Mouse (Mus musculus) embryonic facial prominence, embryonic 15.5 days (tissue): ENCODE results near the gene Mdc1. TPM values are rescaled to one million over a fixed set of nuclear protein-coding genes. Genes with fewer than 3 reads are reported as not detected.
A peak's percentile ranks its signal among the peaks of the same experiment; 100 is the strongest.
"Not testable (repeated sequence)": the region's sequence is repeated elsewhere in the genome, so short reads cannot be mapped to it uniquely, and the experiment has no call there.

Source experiments
- ATAC-seq: fragments of 200-750 bp; cut with Nextera tagmentation; 2 replicates; pipeline ENCODE4 v1.8.0; 2017; ENCODE audit warnings: low read depth, moderate TSS enrichment; ENCODE audit not compliant: insufficient number of reproducible peaks, low FRiP score, low TSS enrichment
- H3K27ac ChIP-seq: fragments of 300-500 bp; sonication (generic); replicated peaks from 2 replicates; pipeline ENCODE4 v1.5.1; 2015; ENCODE audit warnings: mild to moderate bottlenecking, inconsistent platforms
- H3K27me3 ChIP-seq: fragments of 300-500 bp; sonication (generic); 2 replicates; pipeline ENCODE4 v1.6.1; 2015; ENCODE audit warnings: inconsistent platforms
- H3K36me3 ChIP-seq: fragments of 300-500 bp; sonication (generic); 2 replicates; pipeline ENCODE4 v1.6.1; 2015; ENCODE audit warnings: mild to moderate bottlenecking, inconsistent platforms
- H3K4me1 ChIP-seq: fragments of 300-500 bp; sonication (generic); 2 replicates; pipeline ENCODE4 v1.6.1; 2015; ENCODE audit warnings: inconsistent platforms
- H3K4me2 ChIP-seq: fragments of 300-500 bp; sonication (generic); replicated peaks from 2 replicates; pipeline ENCODE4 v1.6.1; 2015; ENCODE audit warnings: mild to moderate bottlenecking, inconsistent platforms
- H3K4me3 ChIP-seq: fragments of 300-500 bp; sonication (generic); replicated peaks from 2 replicates; pipeline ENCODE4 v1.5.1; 2015; ENCODE audit warnings: mild to moderate bottlenecking, inconsistent platforms
- H3K9ac ChIP-seq: fragments of 300-500 bp; sonication (generic); 2 replicates; pipeline ENCODE4 v1.6.1; 2015; ENCODE audit warnings: inconsistent platforms
- H3K9me3 ChIP-seq: fragments of 300-500 bp; sonication (generic); replicated peaks from 2 replicates; pipeline ENCODE4 v1.6.1; 2016; ENCODE audit warnings: inconsistent platforms
- WGBS: fragments of 180-500 bp; shearing (Covaris S2); methylation state at CpG from one replicate; pipeline ENCODE4 v1.1.7; 2015; 5-methylcytosine and 5-hydroxymethylcytosine counted together
- polyA plus RNA-seq: library from polyadenylated mRNA; unstranded; fragments of >200 nt; fragmentation: Nextera tagmentation; extraction: Ambion mirVana; gene quantifications from 2 replicates; pipeline ENCODE4 v1.2.1, GENCODE M21; 2015

Gene Mdc1
- polyA plus RNA-seq, 1 experiment from 2014 or later, result 16.1 TPM

DNA sequence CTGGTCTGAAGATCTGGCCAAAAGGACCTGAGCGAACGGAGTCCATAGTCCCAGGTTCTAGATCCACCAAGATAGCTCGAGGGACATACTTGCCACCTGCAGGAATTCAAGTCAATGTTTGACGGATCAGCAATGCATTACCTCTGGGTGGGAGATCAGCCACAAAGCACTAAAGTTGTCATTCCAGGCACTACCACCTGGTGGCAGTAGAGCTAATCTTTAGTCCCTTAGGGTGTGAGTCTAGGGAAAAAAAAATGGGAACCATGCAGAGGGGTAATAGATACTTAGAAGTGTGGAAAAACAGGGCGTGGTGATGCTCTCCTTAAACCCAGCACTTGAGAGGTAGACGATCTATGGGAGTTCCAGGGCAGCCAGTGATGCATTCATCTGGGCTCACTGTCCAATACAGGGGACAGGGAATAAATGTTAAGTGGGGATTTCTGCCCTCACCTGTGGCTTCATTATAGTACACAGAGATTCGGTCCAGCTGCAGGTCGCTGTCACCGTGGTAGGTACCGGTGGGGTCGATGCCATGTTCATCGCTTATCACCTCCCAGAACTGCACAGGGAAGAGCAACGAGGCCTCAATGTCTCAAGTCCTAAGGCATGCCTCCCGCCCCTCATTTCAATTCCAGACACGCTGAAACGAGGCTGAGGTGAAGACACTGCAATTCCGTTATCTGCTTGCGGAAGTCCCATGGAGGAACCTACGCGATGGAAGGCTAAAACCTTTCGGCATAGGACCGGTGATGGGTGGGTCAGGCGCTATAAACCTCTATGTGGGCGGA lies 4.9 kb upstream of the Mdc1 start:
- H3K4me3 ChIP-seq, result peak overlapping the region; percentile 81
- no peaks in the 10 kb centered on the region for H3K9me3 ChIP-seq
- H3K4me2 ChIP-seq, result peak overlapping the region; percentile 76
- peaks cover 47% of the 10 kb centered on the region for H3K36me3 ChIP-seq
- peaks cover 33% of the 10 kb centered on the region for H3K4me1 ChIP-seq
- H3K9ac ChIP-seq, result peak overlapping the region; percentile 94
- H3K27me3 ChIP-seq, result no peaks in the 10 kb centered on the region
- peak overlapping the region; percentile 94 for H3K27ac ChIP-seq
- no peak for ATAC-seq
- WGBS, result 5% methylated on average over 24 of the region's 24 CpGs

DNA sequence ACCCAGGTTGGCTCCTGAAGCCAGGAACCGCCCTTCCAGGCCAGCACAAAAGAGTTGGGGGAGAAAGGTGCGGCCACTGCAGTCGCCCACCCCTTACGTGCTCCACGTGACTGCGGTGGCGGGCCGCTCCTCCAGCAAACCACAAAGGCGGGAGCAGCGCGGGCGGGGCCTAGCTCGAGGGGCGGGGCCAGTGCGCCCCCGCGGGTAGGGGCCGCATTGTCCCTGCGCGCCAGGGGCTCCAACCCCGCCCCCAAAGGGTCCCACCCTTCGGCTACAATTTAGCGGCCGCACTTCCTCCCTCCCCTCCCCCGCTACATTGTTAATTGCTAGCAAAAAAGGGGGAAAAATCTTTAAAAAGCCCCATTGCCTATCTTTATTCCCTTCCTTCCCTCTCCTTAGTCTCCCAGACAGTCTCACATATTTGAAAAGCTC lies 4.3 kb upstream of the Mdc1 start:
- H3K27me3 ChIP-seq, result no peaks in the 10 kb centered on the region
- H3K4me2 ChIP-seq, result peak overlapping the region; percentile 76
- H3K9me3 ChIP-seq, result no peaks in the 10 kb centered on the region
- H3K4me3 ChIP-seq, result peak overlapping the region; percentile 81
- H3K36me3 ChIP-seq, result peaks cover 43% of the 10 kb centered on the region
- ATAC-seq, result peak; percentile 53; the same call in 1 of the 2 replicates
- peak overlapping the region; percentile 94 for H3K27ac ChIP-seq
- peak overlapping the region; percentile 94 for H3K9ac ChIP-seq
- under 1% methylated on average over 22 of the region's 25 CpGs for WGBS
- peaks cover 37% of the 10 kb centered on the region for H3K4me1 ChIP-seq

DNA sequence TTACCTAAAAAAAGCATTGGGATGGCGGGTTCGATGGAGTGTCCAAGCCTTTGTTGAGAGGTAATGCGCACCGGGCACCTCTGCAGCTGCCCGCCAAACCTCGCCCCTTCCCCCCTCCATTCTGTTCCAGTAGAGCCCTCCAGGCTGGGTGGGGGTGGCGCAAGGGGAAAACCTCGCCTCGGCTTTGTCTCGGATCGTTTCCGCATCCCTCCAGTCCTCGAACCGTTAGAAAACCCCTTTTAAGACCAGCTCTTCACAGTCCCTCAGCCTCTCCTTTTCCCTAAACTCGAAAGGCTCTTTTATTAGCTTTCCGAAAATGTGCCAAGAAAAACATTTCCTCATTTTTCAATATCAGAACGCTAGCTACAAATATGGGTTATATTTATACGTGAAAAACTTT lies 3.8 kb upstream of the Mdc1 start:
- H3K9ac ChIP-seq, result peak overlapping the region; percentile 94
- peak overlapping the region; percentile 81 for H3K4me3 ChIP-seq
- peak overlapping the region; percentile 94 for H3K27ac ChIP-seq
- H3K9me3 ChIP-seq, result no peaks in the 10 kb centered on the region
- H3K27me3 ChIP-seq, result no peaks in the 10 kb centered on the region
- H3K4me1 ChIP-seq, result peaks cover 39% of the 10 kb centered on the region
- WGBS, result under 1% methylated on average over 18 of the region's 18 CpGs
- peaks cover 38% of the 10 kb centered on the region for H3K36me3 ChIP-seq
- ATAC-seq, result no peak
- H3K4me2 ChIP-seq, result peak overlapping the region; percentile 76

DNA sequence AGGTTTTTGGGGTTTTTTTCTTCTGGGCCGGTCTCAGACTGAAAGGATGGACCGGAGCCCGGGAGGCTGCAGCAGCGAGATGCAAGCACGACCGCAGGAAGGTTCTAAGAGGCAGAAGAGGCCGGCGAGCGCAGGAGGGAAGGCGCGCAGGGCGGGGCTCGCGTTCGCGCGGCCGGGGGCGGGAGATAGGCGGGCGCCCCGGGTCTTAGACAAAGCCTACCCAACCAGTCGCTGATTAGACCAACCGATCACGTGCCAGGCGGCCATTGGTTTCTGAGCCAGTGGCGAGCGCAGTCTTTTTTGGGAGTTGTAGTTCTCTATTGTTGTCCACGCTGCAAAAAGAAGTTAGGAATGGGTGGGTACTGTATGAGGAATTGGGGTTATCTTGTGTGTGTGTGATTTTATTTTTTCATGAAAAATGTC lies 3.2 kb upstream of the Mdc1 start, which contains the start of gene Tubb5:
Tubb5 (minus strand) TSS at position 185 of the 423 bp plus-strand sequence.
- Histone ChIP-seq H3K27me3 (no peaks in the 10 kb centered on the region), H3K4me3 (peak within 1 kb of the TSS; percentile 81), H3K4me2 (peak within 1 kb of the TSS; percentile 76), H3K9ac (peak within 1 kb of the TSS; percentile 94), H3K4me1 (peaks cover 39% of the 10 kb centered on the region), H3K27ac (peak within 1 kb of the TSS; percentile 94), H3K9me3 (no peaks in the 10 kb centered on the region), H3K36me3 (peaks cover 33% of the 10 kb centered on the region)
- under 1% methylated on average over 29 of the region's 29 CpGs for WGBS
- ATAC-seq, result peak; percentile 86

DNA sequence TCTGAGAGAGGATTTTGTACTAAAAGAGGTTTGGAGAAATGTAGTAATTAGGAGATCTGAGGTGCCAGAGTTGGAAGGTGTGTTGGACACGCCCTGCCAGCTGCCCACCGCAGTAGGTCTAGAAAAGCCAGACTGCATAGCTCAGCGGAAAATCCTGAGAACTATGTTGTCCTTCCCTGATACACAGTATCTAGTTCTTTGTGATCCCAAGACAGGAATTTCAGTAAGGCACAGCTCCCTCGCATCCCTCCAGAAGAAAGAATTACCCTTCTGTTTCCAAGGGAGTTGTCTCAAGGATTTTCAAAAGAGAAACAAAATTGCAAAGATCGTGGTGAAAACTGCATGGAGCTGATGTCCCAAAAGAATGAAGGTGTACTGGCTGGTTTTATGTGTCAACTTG lies 2.7 kb upstream of the Mdc1 start:
- peaks cover 29% of the 10 kb centered on the region for H3K36me3 ChIP-seq
- H3K4me1 ChIP-seq, result peaks cover 39% of the 10 kb centered on the region
- peak overlapping the region; percentile 81 for H3K4me3 ChIP-seq
- H3K9ac ChIP-seq, result peak overlapping the region; percentile 16; the same call in 1 of the 2 replicates
- peak overlapping the region; percentile 76 for H3K4me2 ChIP-seq
- H3K27ac ChIP-seq, result peak overlapping the region; percentile 94
- WGBS, result 2% methylated on average over 5 of the region's 5 CpGs
- H3K9me3 ChIP-seq, result no peaks in the 10 kb centered on the region
- ATAC-seq, result 0 out of 2 replicates have a peak, but pooled peaks have one; percentile 6
- no peaks in the 10 kb centered on the region for H3K27me3 ChIP-seq

DNA sequence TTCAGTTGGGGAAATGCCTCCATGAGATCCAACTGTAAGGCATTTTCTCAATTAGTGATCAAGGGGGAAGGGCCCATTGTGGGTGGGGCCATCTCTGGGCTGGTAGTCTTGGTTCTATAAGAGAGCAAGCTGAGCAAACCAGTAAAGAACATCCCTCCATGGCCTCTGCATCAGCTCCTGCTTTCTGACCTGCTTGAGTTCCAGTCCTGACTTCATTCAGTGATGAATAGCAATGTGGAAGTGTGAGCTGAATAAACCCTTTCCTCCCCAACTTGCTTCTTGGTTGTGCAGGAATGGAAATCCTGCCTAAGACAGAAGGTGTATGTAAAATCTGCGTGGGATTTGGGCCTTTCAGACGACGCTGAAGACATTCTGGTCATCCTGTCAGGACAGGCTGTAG lies 2.3 kb upstream of the Mdc1 start:
- Histone ChIP-seq H3K4me3 (peak overlapping the region; percentile 81), H3K27ac (peak overlapping the region; percentile 94), H3K4me2 (peak overlapping the region; percentile 76), H3K4me1 (peaks cover 36% of the 10 kb centered on the region), H3K36me3 (peaks cover 24% of the 10 kb centered on the region)
- not testable (repeated sequence) for ATAC-seq, H3K9me3 ChIP-seq, H3K27me3 ChIP-seq, H3K9ac ChIP-seq
- WGBS, result 36% methylated on average over 3 of the region's 3 CpGs

DNA sequence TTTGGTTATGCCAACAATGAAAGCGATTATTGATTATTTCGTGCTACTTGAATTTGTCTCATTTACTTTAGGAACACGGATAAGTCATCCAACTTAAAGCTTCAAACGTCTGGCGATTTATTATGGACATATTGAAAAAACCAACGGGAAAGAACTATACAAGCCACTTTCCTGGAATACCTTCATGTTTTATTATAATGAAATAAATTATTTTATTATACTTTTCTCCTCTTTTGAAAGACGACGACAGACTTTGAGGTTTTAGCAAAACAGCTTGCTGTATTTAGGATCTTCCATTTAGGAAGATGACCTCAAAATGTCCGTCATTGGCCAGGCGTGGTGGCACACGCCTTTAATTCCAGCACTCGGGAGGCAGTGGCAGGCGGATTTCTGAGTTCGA lies 754 bp upstream of the Mdc1 start:
- H3K9me3 ChIP-seq, result no peaks in the 10 kb centered on the region
- peak overlapping the region; percentile 75 for H3K27ac ChIP-seq
- peak overlapping the region; percentile 67 for H3K4me3 ChIP-seq
- ATAC-seq, result no peak
- 51% methylated on average over 14 of the region's 14 CpGs for WGBS
- peaks cover 17% of the 10 kb centered on the region for H3K36me3 ChIP-seq
- H3K27me3 ChIP-seq, result no peaks in the 10 kb centered on the region
- H3K4me2 ChIP-seq, result peak overlapping the region; percentile 68
- H3K9ac ChIP-seq, result no peak overlapping the region
- peaks cover 23% of the 10 kb centered on the region for H3K4me1 ChIP-seq

DNA sequence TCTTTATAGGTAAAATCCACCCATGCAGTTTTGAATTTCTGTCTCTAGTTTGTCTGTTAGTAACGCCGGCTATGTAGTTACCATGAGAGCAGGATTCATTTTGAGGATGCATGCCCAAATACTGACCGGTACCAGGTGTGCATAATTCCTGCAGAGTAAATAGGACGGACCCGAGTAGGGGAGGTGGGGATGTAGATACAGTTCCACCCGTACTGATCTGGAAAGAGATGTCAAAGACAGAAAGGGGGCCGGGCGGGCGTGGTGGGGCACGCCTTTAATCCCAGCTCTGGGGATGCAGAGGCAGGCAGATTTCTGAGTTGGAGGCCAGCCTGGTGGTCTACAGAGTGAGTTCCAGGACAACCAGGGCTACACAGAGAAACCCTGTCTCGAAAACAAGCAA lies 691 bp downstream of the Mdc1 start:
- Histone ChIP-seq H3K4me3 (peak overlapping the region; percentile 67), H3K27ac (peak overlapping the region; percentile 88), H3K36me3 (peaks cover 22% of the 10 kb centered on the region), H3K9ac (peak overlapping the region; percentile 58), H3K27me3 (no peaks in the 10 kb centered on the region), H3K9me3 (no peaks in the 10 kb centered on the region), H3K4me2 (peak overlapping the region; percentile 68), H3K4me1 (peaks cover 13% of the 10 kb centered on the region)
- WGBS, result 19% methylated on average over 11 of the region's 11 CpGs
- ATAC-seq, result no peak

DNA sequence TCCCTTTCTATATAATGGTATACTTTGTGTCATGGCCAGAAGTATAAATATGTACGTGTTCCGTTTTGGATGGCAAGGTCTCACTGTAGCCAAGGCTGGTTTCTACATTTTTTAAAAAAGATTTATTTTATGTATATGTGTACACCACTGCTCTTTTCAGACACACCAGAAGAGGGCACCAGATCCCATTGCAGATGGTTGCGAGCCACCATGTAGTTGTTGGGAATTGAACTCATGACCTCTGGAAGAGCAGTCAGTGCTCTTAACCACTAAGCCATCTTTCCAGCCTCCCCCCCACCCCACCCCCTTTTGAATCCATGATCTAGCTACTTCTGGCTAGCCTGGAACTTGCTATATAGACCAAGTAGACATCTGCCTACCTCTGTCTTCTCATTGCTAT lies 2.2 kb downstream of the Mdc1 start:
- Histone ChIP-seq H3K36me3 (peaks cover 37% of the 10 kb centered on the region), H3K27me3 (no peaks in the 10 kb centered on the region), H3K9ac (no peak overlapping the region), H3K4me2 (no peak overlapping the region), H3K4me3 (no peak overlapping the region), H3K27ac (no peak overlapping the region), H3K4me1 (peaks cover 13% of the 10 kb centered on the region), H3K9me3 (no peaks in the 10 kb centered on the region)
- no peak for ATAC-seq
- 93% methylated on average over 3 of the region's 3 CpGs for WGBS

DNA sequence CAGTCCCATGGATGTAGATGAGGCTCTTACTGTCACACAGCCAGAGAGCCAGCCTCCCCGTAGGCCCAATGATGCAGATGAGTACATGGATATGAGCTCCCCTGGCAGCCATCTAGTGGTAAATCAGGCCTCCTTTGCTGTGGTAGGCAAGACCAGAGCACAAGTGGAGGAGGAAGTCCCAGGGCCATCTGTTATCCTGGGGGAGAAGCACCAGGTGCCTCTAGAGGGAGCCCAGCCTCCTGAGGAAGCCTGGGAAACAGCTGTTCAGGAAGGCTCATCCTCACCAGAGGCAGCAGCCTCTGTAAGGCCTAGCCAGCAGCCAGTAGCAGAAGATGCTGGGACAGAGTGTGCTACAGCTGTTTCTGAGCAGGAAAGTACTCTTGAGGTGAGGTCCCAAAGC lies 6.8 kb downstream of the Mdc1 start:
- Histone ChIP-seq H3K4me2 (no peak overlapping the region), H3K9ac (no peak overlapping the region), H3K4me1 (no peaks in the 10 kb centered on the region), H3K27me3 (no peaks in the 10 kb centered on the region), H3K4me3 (no peak overlapping the region), H3K27ac (no peak overlapping the region), H3K9me3 (no peaks in the 10 kb centered on the region), H3K36me3 (peaks cover 74% of the 10 kb centered on the region)
- 47% methylated on average over 1 of the region's 1 CpGs for WGBS
- ATAC-seq, result peak; percentile 37; the same call in 1 of the 2 replicates

DNA sequence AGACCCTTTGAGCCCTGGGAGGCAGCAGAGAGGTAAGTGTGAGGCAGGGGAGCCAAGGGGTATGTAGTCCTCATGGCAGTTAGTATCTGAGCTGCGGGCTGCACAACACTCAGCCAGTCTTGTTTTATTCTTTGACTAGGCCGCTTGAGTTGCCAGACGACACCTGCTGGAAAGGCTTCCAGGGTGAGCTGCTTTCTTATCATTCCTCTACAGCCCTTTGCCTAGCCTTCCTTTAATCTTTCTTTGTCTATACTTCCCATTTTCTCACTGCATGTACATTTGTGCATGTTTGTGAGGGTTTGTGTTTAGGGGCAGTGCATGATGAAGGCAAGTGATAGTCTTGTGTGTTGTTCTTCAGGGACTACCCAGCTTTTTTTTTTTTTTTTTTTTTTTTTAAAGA lies 9.7 kb downstream of the Mdc1 start:
- Histone ChIP-seq H3K4me2 (no peak overlapping the region), H3K4me3 (no peak overlapping the region), H3K27me3 (no peaks in the 10 kb centered on the region), H3K36me3 (peaks cover 76% of the 10 kb centered on the region), H3K4me1 (no peaks in the 10 kb centered on the region), H3K27ac (no peak overlapping the region), H3K9me3 (no peaks in the 10 kb centered on the region), H3K9ac (no peak overlapping the region)
- no peak for ATAC-seq
- 87% methylated on average over 3 of the region's 3 CpGs for WGBS
